Mouse (Mus musculus) forebrain, embryonic 16.5 days (tissue): ENCODE results near the gene Ogfr. TPM values are rescaled to one million over a fixed set of nuclear protein-coding genes. Genes with fewer than 3 reads are reported as not detected.

ENCODE experiments used
- ATAC-seq: fragments of 200-750 bp; cut with Nextera tagmentation; 2 replicates; pipeline ENCODE4 v1.8.0; 2017; ENCODE audit warnings: mild to moderate bottlenecking, moderate library complexity
- H3K27ac ChIP-seq: fragments of 300-500 bp; sonication (generic); 2 replicates; pipeline ENCODE4 v1.5.1; 2014; ENCODE audit warnings: low read length, control low read depth
- H3K27me3 ChIP-seq: fragments of 300-500 bp; sonication (generic); replicated peaks from 2 replicates; pipeline ENCODE4 v1.6.1; 2014; ENCODE audit warnings: low read length; ENCODE audit not compliant: control insufficient read depth, insufficient read depth
- H3K36me3 ChIP-seq: fragments of 300-500 bp; sonication (generic); 2 replicates; pipeline ENCODE4 v1.6.1; 2014; ENCODE audit not compliant: control insufficient read depth, insufficient read depth
- H3K4me1 ChIP-seq: fragments of 300-500 bp; sonication (generic); replicated peaks from 2 replicates; pipeline ENCODE4 v1.6.1; 2014; ENCODE audit warnings: low read length; ENCODE audit not compliant: control insufficient read depth, insufficient read depth
- H3K4me2 ChIP-seq: fragments of 300-500 bp; sonication (generic); 2 replicates; pipeline ENCODE4 v1.6.1; 2014; ENCODE audit warnings: mild to moderate bottlenecking, low read length, control low read depth
- H3K4me3 ChIP-seq: fragments of 300-500 bp; sonication (generic); replicated peaks from 2 replicates; pipeline ENCODE4 v1.5.1; 2014; ENCODE audit warnings: mild to moderate bottlenecking, low read length, control low read depth
- H3K9ac ChIP-seq: fragments of 300-500 bp; sonication (generic); replicated peaks from 2 replicates; pipeline ENCODE4 v1.6.1; 2014; ENCODE audit warnings: low read depth, low read length, control low read depth
- H3K9me3 ChIP-seq: fragments of 300-500 bp; sonication (generic); 2 replicates; pipeline ENCODE4 v1.6.1; 2016; ENCODE audit warnings: low read length; ENCODE audit not compliant: control insufficient read depth
- WGBS: fragments of 180-500 bp; shearing (Covaris S2); extraction: QIAGEN DNeasy Blood & Tissue Kit; methylation state at CpG from one replicate; pipeline ENCODE4 v1.1.7; 2014; 5-methylcytosine and 5-hydroxymethylcytosine counted together
- polyA plus RNA-seq: library from polyadenylated mRNA; unstranded; fragments of >200 nt; fragmentation: Nextera tagmentation; extraction: Ambion mirVana; gene quantifications from 2 replicates; pipeline ENCODE4 v1.2.1, GENCODE M21; 2015

Ogfr gene
- polyA plus RNA-seq, 1 experiment from 2014 or later: 85.5 TPM

DNA sequence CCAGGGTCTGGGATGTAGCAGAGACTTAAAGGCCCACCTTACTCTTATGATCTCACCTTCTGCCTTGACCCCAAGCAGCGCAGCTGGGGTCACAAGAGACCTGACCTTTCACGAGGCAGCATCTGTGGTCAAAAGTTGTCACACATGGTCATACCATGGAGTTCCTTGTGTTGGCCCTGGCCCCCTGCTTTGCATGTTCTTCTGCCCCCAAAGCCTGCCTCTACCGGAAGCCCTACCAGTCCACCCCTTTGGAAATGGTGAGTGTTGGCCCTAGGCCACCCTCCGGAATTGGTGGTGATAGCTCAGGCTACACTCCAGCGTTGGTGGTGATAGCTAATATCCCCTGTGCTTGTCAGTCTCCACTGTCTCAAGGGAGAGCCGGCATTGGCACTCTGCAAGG lies 25.7 kb upstream of the Ogfr start:
- H3K27me3 ChIP-seq: no peaks in the 10 kb centered on the region
- no peaks in the 10 kb centered on the region for H3K9me3 ChIP-seq
- H3K27ac ChIP-seq: no peak overlapping the region
- peaks cover 7% of the 10 kb centered on the region; the same call in 1 of the 2 replicates for H3K4me1 ChIP-seq
- no peaks in the 10 kb centered on the region for H3K36me3 ChIP-seq
- no peak for ATAC-seq
- no peak overlapping the region for H3K4me2 ChIP-seq
- H3K9ac ChIP-seq: no peak overlapping the region
- WGBS: 55% methylated on average over 6 of the region's 6 CpGs
- no peak overlapping the region for H3K4me3 ChIP-seq

DNA sequence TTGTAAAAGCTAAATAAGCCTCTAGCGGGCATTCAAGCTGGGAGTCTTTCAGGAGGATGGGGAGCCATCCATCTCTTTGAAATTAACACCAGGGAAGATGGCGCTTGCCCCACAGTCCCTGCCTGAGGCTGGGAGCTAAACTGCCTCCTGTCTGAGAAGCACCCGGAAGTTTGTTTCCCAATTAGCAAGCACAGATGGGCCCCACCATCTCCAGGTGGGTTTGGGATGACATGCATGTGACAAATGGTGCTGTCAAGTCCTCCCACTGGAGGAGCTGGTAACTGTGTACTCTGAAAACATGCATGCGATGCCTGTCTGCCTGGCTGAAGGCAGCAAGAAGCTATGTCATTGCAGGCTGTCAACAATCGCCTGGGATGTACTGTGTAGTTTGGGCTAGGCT lies 25.2 kb upstream of the Ogfr start:
- Histone ChIP-seq H3K27me3 (no peaks in the 10 kb centered on the region), H3K4me1 (peaks cover 10% of the 10 kb centered on the region; the same call in 1 of the 2 replicates), H3K9ac (no peak overlapping the region), H3K36me3 (no peaks in the 10 kb centered on the region), H3K4me3 (no peak overlapping the region), H3K27ac (no peak overlapping the region), H3K4me2 (no peak overlapping the region), H3K9me3 (no peaks in the 10 kb centered on the region)
- 25% methylated on average over 5 of the region's 5 CpGs for WGBS
- ATAC-seq: peak; percentile 49

DNA sequence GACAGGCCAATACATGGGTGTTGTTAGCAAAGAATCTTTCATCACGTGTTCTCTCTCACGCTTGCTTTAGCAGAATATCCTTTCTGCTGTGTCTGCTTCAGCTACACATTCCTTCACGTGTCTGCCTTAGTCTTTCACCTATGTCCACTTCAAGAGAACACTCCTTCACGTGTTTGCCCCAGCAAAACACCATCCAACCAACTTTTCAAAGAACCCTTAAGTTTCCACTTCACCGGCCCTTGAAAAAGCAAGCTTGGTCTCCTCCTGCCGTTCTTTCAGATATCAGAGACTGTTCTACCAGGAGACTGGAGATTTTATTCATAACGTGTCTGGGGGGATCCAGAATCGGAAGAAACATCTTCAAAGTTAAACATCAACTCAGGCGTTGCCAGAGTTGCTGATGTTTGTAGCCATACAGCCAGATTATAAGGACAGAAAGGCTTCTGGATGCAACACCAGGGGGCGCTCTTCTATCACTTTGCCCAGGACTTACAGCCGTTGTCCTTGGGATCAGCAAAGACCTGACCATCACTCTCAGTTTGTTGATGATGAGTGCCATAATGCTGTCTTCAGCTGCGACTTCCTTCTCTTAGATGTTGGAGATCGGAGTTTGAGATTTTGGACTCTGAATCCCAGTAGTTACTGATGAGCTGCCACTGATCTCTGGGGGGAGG lies 22.7 kb upstream of the Ogfr start:
- 34% methylated on average over 13 of the region's 13 CpGs for WGBS
- ATAC-seq: no peak
- H3K4me3 ChIP-seq: no peak overlapping the region

DNA sequence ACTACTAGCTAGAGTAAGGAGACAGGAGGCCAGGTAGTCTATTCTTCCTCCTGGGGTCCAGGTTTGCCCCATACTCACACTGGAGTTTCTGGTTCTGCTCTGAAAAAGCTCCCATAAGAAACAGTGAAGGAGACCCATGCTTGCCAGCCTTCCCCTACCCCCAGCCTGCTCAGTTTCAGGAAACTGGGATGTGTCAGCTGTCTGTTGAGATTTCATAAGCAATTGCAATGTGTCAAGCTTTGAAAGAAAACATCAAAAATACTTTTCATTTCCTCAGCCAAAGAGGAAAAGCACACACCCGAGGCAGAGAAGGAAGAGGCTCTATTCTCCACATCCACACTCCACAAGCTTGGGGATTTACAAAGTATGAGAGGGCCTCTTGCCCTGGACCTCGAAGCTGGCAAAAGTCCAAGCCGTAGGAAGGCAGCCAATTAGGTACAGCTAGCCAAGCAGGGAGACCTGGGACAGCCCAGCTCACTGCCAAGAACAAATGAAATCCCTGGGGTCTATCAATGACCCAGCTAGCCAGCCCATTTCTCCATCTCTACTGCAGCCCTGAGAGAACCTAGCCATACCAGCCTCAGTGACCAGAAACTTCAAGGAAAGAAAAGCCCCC lies 19.9 kb upstream of the Ogfr start:
- no peak overlapping the region for H3K4me2 ChIP-seq
- no peaks in the 10 kb centered on the region for H3K9me3 ChIP-seq
- H3K27me3 ChIP-seq: no peaks in the 10 kb centered on the region
- no peak overlapping the region for H3K4me3 ChIP-seq
- no peaks in the 10 kb centered on the region for H3K36me3 ChIP-seq
- ATAC-seq: peak; percentile 72
- H3K27ac ChIP-seq: no peak overlapping the region
- H3K9ac ChIP-seq: no peak overlapping the region
- H3K4me1 ChIP-seq: peaks cover 10% of the 10 kb centered on the region
- 21% methylated on average over 3 of the region's 3 CpGs for WGBS

More for the DNA sequence above, 22.7 kb upstream of the Ogfr start:
- Histone ChIP-seq H3K27me3 (no peaks in the 10 kb centered on the region), H3K36me3 (no peaks in the 10 kb centered on the region), H3K9ac (no peak overlapping the region), H3K27ac (no peak overlapping the region), H3K4me1 (peaks cover 17% of the 10 kb centered on the region), H3K9me3 (no peaks in the 10 kb centered on the region), H3K4me2 (no peak overlapping the region)

DNA sequence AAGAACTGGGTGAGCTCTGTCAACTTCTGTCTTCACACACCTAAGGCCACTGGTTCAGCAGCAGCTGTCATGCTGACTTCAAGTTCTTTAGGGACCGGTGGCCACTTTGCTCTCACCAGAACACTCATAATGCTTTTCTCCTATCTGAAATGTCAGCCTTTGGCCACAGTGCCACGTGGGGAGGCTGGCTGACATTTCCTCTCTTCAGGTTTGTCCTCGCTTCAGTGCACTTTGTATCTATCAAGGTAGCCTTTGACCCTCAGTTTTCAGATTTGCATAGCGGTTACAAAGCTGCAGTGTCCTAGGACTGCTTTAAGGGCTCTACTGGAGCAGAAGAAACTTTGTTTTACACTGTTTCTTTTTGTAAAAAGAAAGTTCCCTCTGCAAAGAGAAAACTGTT lies 12.6 kb upstream of the Ogfr start:
- Histone ChIP-seq H3K9me3 (no peaks in the 10 kb centered on the region), H3K27me3 (no peaks in the 10 kb centered on the region), H3K4me2 (no peak overlapping the region), H3K27ac (no peak overlapping the region), H3K9ac (no peak overlapping the region), H3K4me3 (no peak overlapping the region), H3K36me3 (no peaks in the 10 kb centered on the region), H3K4me1 (no peaks in the 10 kb centered on the region)
- WGBS: 37% methylated on average over 4 of the region's 4 CpGs
- ATAC-seq: no peak

DNA sequence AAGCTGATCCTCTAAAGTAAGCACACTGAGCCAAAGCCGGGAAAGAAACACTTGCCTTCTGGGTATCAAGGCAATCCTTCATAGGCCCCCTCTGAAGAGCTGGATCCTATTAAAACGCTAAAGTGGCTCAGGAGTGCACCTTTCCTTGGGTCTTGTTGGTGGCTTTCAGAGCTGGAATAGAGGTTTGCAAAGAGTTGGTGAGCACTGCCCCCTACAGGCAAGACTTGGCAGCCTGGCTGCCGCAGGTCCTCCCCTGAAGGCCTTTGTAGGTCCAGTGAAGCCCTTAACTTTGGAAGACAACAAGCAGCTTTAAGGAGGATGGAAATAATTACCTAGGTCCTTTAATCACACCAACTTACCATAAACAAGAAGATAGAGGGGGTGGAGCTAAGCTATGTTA lies 10.4 kb upstream of the Ogfr start:
- H3K9me3 ChIP-seq: no peaks in the 10 kb centered on the region
- ATAC-seq: no peak
- 6% methylated on average over 3 of the region's 3 CpGs for WGBS
- H3K36me3 ChIP-seq: no peaks in the 10 kb centered on the region
- peaks cover 9% of the 10 kb centered on the region for H3K4me1 ChIP-seq
- no peak overlapping the region for H3K4me2 ChIP-seq
- no peak overlapping the region for H3K9ac ChIP-seq
- no peaks in the 10 kb centered on the region for H3K27me3 ChIP-seq
- H3K4me3 ChIP-seq: no peak overlapping the region
- no peak overlapping the region for H3K27ac ChIP-seq

DNA sequence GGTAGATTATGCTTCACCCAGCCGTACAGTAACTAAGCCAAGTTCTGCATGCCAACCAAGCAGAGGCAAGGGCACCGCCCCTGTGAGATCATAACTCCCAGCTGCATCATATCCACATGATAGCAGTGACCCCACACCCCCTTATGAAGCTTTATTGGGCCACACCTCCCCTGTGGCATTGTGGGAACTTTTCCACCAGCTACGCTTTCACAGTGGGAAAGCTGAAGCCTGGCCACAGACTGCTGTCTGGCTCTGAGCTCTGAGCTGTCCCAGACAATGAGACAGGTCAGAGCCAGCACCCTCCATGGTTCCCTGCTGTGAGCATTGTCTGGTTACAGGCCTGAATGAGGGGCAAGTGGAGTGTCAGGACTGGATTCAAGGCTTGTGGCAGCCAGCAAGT lies 8.0 kb upstream of the Ogfr start, which contains the start of gene Mrgbp:
Gene Mrgbp, plus strand, starts transcription at position 303 of the 400 bp plus-strand sequence.
- Histone ChIP-seq H3K4me3 (no peak within 1 kb of the TSS), H3K9ac (no peak within 1 kb of the TSS), H3K27ac (no peak within 1 kb of the TSS), H3K4me2 (no peak within 1 kb of the TSS), H3K27me3 (no peaks in the 10 kb centered on the region), H3K4me1 (peaks cover 16% of the 10 kb centered on the region), H3K9me3 (no peaks in the 10 kb centered on the region), H3K36me3 (peaks cover 2% of the 10 kb centered on the region; the same call in 1 of the 2 replicates)
- 69% methylated on average over 3 of the region's 3 CpGs for WGBS
- ATAC-seq: no peak

DNA sequence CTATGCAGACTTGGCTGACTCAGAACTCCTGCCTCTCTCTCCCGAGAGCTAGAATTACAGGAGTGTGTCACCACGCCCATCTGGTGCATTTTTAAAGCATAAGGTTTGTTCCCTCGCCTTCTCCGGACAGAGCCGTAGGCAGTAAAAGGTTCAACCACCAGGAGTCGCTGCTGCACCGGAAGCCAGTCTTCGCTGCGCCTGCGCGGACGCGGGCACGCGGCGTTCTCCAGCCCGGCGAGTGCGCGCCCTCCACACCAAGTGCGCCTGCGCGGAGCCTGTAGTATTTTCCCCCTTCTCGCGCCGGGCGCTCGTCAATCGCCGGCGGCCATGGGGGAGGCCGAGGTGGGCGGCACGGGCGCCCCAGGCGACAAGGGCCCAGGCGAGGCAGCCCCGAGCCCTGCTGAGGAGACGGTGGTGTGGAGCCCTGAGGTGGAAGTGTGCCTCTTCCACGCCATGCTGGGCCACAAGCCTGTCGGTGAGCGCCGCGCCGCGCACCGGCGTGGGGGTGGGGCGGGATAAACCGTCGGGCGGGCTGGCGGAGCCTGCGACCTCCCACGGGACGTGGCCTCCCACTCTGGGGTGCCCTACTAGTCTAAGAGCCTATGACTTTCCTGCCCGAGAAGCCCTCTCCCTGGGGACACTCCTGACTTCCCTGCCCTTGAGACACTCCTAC lies 6.4 kb upstream of the Ogfr start:
- H3K9me3 ChIP-seq: no peaks in the 10 kb centered on the region
- peak overlapping the region; percentile 87 for H3K4me2 ChIP-seq
- peaks cover 2% of the 10 kb centered on the region; the same call in 1 of the 2 replicates for H3K36me3 ChIP-seq
- H3K27ac ChIP-seq: peak overlapping the region; percentile 52
- H3K9ac ChIP-seq: peak overlapping the region; percentile 79
- peak; percentile 74 for ATAC-seq
- H3K4me1 ChIP-seq: peaks cover 16% of the 10 kb centered on the region
- H3K27me3 ChIP-seq: no peaks in the 10 kb centered on the region
- WGBS: under 1% methylated on average over 48 of the region's 57 CpGs
- H3K4me3 ChIP-seq: peak overlapping the region; percentile 59

DNA sequence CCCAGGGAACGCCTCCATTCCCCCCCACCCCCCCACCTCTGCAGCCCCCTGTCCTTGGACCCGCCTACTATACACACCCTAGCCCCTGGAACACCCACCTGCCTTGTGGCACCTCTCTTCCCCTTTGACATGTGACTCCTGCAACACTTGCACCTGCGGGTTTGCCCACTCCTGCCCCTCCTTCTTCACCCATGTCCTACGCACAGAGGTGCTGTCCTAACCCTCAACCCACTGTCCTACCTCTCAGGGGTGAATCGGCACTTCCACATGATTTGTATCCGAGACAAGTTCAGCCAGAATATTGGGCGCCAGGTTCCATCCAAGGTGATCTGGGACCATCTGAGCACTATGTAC lies 5.9 kb upstream of the Ogfr start:
- Histone ChIP-seq H3K9ac (peak overlapping the region; percentile 79), H3K27me3 (no peaks in the 10 kb centered on the region), H3K4me2 (peak overlapping the region; percentile 87), H3K27ac (no peak overlapping the region), H3K36me3 (peaks cover 2% of the 10 kb centered on the region; the same call in 1 of the 2 replicates), H3K4me3 (peak overlapping the region; percentile 59), H3K9me3 (no peaks in the 10 kb centered on the region), H3K4me1 (peaks cover 16% of the 10 kb centered on the region)
- WGBS: 32% methylated on average over 6 of the region's 7 CpGs
- no peak; the same call in 1 of the 2 replicates for ATAC-seq
